Mouse (Mus musculus) C2C12 (cell line): ENCODE results near the gene Cby3.

ENCODE experiments used
- CEBPB ChIP-seq: IDR thresholded peaks from one replicate; pipeline ENCODE4 v1.6.1; 2011; ENCODE audit warnings: low read depth, mild to moderate bottlenecking, control low read depth, moderate library complexity
- CTCF ChIP-seq: IDR thresholded peaks from one replicate; pipeline ENCODE4 v1.5.1; 2011; ENCODE audit not compliant: control insufficient read depth, insufficient read depth, insufficient read length
- USF1 ChIP-seq: IDR thresholded peaks from one replicate; pipeline ENCODE4 v1.6.1; 2011; ENCODE audit warnings: low read depth, mild to moderate bottlenecking, control low read depth, moderate library complexity

- no peak for TF ChIP-seq USF1
- no peak for TF ChIP-seq CEBPB
- no peak for TF ChIP-seq CTCF
These were observed 589 bp downstream of the Cby3 start for GRCm38 (mm10) chr11:50354851-50355250.
